Mouse (Mus musculus): ENCODE data around the gene Shisa7. TPM values are rescaled to one million over a fixed set of nuclear protein-coding genes. Genes with fewer than 3 reads are reported as not detected.
A peak's percentile ranks its signal among the peaks of the same experiment; 100 is the strongest.

The Shisa7 gene
- polyA plus RNA-seq, 1 experiment from 2014 or later = not detected

DNA sequence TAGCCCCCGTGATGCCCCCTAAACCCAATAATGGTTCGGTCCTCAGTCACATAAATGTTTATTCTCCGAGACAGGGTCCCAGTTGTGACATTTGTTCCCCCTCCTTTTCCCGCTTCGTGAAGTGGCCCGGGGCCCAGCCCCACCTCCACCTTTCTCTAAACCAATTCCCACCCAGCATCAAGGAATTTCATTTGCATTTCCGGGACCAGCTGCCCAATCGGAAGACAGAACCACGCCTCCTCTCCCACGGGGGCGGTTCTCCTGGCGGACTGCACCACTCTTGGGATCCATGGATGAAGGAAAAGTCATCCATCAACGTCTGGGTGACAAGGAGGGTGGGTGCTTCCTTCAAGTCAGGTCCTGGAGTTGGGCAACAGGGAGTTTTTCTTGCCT, 417 bp upstream of the Shisa7 start:
- H3K27ac ChIP-seq (ENCODE audit: poor library complexity, severe bottlenecking) = no peak overlapping the region
- WGBS = 1% methylated on average over 13 of the region's 13 CpGs
- peaks cover 13% of the 10 kb centered on the region; the same call in 1 of the 2 replicates for H3K9me3 ChIP-seq (replicated peaks)
- peak overlapping the region; percentile 43 for H3K4me3 ChIP-seq
- ATAC-seq (ENCODE audit: insufficient number of reproducible peaks, low FRiP score) = no peak; the same call in 1 of the 2 replicates
- no peak overlapping the region for H3K9ac ChIP-seq
- peak overlapping the region; percentile 73 for H3K4me2 ChIP-seq
- H3K36me3 ChIP-seq = no peaks in the 10 kb centered on the region
- H3K4me1 ChIP-seq (replicated peaks) = peaks cover 26% of the 10 kb centered on the region
- H3K27me3 ChIP-seq (replicated peaks) = peaks cover 91% of the 10 kb centered on the region

DNA sequence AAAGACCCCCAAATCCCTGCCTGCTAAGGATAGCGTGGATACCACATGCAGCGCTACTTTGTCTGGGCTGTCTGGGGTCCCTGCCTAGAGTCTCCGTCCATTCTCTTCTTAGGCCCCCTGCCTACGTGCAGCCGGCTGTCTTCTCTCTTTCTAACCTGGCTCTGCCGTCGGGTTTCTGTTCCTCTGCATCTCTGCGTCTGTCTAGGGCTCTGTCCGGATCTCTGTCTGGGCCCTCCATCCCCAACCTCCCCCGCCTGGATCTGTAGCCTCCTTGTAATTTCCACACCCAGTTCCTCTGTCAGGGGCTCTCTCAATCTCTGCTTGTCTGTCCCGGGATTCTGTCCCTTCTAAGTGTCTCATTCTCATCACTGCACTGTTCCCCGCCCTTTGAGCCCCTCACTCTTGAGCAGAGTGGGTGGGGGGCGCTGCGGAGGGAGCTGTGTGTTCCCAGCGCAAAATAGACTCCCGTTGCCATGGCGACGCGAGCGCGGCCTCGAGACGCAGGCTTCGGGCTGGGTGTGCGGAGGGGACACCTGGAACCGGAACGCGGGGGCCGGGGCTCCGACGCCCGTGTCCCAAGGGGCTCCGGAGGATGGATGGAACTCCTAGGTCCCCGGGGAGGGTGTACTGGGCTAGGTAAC, 772 bp downstream of the Shisa7 start:
- Histone ChIP-seq H3K27ac (ENCODE audit: poor library complexity, severe bottlenecking) (no peak overlapping the region), H3K4me1 (replicated peaks) (peaks cover 26% of the 10 kb centered on the region), H3K4me3 (peak overlapping the region; percentile 43), H3K27me3 (replicated peaks) (peaks cover 93% of the 10 kb centered on the region), H3K9me3 (replicated peaks) (peaks cover 13% of the 10 kb centered on the region; the same call in 1 of the 2 replicates), H3K9ac (peak overlapping the region; percentile 23; the same call in 1 of the 2 replicates), H3K4me2 (peak overlapping the region; percentile 73), H3K36me3 (no peaks in the 10 kb centered on the region)
- WGBS = under 1% methylated on average over 34 of the region's 34 CpGs
- ATAC-seq (ENCODE audit: insufficient number of reproducible peaks, low FRiP score) = 0 out of 2 replicates have a peak, but pooled peaks have one; percentile 41

DNA sequence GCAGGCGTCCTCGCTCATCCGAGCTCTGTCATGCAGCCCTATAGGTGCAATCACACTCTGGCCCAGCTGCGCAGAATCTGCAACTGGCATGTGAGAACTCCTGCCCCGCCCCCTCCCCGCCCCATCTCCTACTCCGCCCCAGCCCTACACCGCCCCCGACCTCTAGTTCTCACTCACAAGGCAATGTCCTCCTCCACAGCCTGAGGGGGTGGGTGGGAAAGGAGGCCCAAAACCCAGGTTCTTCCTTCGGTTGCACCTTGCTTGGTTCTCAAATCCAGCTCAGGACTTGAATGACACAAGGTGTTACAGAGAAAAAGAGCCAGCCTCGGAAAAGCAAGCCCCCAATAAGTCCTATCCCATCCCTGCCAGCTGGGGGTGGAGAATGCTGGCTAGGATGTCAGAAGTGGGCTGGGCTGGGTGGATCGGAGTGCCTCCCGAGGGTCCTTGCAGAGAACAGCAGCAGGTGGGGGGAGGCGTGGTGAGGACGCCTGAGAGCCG, 1.8 kb downstream of the Shisa7 start:
- Histone ChIP-seq H3K9me3 (replicated peaks) (peaks cover 13% of the 10 kb centered on the region; the same call in 1 of the 2 replicates), H3K36me3 (no peaks in the 10 kb centered on the region), H3K4me2 (peak overlapping the region; percentile 73), H3K27ac (ENCODE audit: poor library complexity, severe bottlenecking) (no peak overlapping the region), H3K9ac (0 out of 2 replicates have a peak overlapping the region, but pooled peaks have one; percentile 25), H3K4me1 (replicated peaks) (peaks cover 29% of the 10 kb centered on the region), H3K4me3 (peak overlapping the region; percentile 24), H3K27me3 (replicated peaks) (peaks cover 97% of the 10 kb centered on the region)
- no peak for ATAC-seq (ENCODE audit: insufficient number of reproducible peaks, low FRiP score)
- WGBS = 2% methylated on average over 16 of the region's 16 CpGs

DNA sequence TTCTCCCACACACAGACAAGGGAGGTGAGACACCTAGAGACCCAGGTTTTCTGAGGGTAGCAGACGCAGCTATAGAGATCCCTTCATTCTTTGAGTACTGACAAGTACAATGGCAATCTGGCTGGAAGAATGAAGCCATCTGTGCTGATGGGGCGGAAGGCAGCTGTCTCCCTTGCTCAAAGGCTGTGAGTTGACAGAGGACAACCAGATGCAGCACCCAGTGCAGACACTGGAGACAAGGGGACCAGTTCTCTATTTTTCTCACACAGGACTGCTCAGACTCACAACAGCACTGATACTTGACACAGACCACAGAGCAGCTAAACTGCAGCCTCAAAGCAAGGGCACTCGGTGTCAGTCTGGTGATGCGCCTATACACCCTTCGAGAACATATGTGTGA, 2.4 kb downstream of the Shisa7 start:
- 57% methylated on average over 5 of the region's 5 CpGs for WGBS
- no peak overlapping the region for H3K9ac ChIP-seq
- peaks cover 97% of the 10 kb centered on the region for H3K27me3 ChIP-seq (replicated peaks)
- no peak overlapping the region for H3K27ac ChIP-seq (ENCODE audit: poor library complexity, severe bottlenecking)
- no peak overlapping the region for H3K4me3 ChIP-seq
- peaks cover 11% of the 10 kb centered on the region for H3K9me3 ChIP-seq (replicated peaks)
- H3K4me2 ChIP-seq = no peak overlapping the region
- ATAC-seq (ENCODE audit: insufficient number of reproducible peaks, low FRiP score) = no peak
- H3K36me3 ChIP-seq = no peaks in the 10 kb centered on the region
- peaks cover 31% of the 10 kb centered on the region for H3K4me1 ChIP-seq (replicated peaks)

DNA sequence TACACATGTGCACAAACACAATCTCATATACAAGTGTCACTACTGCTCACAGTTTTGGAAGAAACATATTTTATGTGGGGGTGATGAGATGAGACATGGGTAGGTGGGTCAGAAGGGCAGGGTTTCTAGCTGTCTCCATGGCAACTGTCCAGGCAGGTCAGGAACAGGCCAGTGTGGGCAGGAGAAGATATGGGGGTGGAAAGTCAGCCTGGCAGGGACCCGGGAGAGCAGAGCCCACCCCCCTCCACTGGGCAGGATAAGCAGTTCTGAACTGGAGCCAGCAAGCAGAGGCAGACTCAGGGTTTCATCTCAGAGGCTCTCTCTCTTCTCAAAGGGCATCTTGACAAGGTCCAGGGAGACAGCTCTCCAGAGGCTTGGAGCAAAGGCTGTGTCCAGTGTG, 6.9 kb downstream of the Shisa7 start:
- Histone ChIP-seq H3K4me1 (replicated peaks) (peaks cover 19% of the 10 kb centered on the region), H3K27me3 (replicated peaks) (peaks cover 95% of the 10 kb centered on the region), H3K27ac (ENCODE audit: poor library complexity, severe bottlenecking) (no peak overlapping the region), H3K9me3 (replicated peaks) (peaks cover 5% of the 10 kb centered on the region; the same call in 1 of the 2 replicates), H3K4me3 (no peak overlapping the region), H3K4me2 (no peak overlapping the region), H3K36me3 (no peaks in the 10 kb centered on the region), H3K9ac (no peak overlapping the region)
- ATAC-seq (ENCODE audit: insufficient number of reproducible peaks, low FRiP score) = no peak
- WGBS = 21% methylated on average over 1 of the region's 1 CpGs

DNA sequence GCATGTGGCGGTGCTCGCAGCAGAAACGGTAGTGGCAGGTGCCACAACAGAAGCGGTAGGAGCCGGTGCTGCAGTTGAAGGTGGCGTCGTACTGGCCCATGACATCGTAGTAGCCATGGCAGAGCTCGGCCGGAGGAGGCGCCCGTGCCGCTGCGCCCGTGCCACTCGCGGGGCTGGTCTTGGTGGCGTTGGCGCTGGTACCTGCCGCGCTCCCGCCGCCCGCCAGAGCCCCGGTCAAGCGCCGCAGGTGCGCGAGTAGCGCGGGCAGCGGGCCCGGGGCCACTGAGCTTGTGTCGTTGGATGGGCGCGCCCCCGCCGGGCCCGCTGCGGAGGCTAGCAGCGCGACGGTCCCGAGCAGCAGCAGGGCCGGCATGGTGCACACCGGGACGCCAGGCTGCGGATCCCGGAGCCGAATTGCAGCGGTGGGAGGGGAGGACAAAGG, 8.1 kb downstream of the Shisa7 start:
- H3K4me1 ChIP-seq (replicated peaks) = peaks cover 15% of the 10 kb centered on the region
- peak overlapping the region; percentile 62 for H3K9ac ChIP-seq
- peak overlapping the region; percentile 53 for H3K4me3 ChIP-seq
- WGBS = 2% methylated on average over 51 of the region's 51 CpGs
- peaks cover 5% of the 10 kb centered on the region; the same call in 1 of the 2 replicates for H3K9me3 ChIP-seq (replicated peaks)
- peak; percentile 49 for ATAC-seq (ENCODE audit: insufficient number of reproducible peaks, low FRiP score)
- peak overlapping the region; percentile 89 for H3K4me2 ChIP-seq
- H3K27ac ChIP-seq (ENCODE audit: poor library complexity, severe bottlenecking) = no peak overlapping the region
- peaks cover 91% of the 10 kb centered on the region for H3K27me3 ChIP-seq (replicated peaks)
- H3K36me3 ChIP-seq = no peaks in the 10 kb centered on the region

DNA sequence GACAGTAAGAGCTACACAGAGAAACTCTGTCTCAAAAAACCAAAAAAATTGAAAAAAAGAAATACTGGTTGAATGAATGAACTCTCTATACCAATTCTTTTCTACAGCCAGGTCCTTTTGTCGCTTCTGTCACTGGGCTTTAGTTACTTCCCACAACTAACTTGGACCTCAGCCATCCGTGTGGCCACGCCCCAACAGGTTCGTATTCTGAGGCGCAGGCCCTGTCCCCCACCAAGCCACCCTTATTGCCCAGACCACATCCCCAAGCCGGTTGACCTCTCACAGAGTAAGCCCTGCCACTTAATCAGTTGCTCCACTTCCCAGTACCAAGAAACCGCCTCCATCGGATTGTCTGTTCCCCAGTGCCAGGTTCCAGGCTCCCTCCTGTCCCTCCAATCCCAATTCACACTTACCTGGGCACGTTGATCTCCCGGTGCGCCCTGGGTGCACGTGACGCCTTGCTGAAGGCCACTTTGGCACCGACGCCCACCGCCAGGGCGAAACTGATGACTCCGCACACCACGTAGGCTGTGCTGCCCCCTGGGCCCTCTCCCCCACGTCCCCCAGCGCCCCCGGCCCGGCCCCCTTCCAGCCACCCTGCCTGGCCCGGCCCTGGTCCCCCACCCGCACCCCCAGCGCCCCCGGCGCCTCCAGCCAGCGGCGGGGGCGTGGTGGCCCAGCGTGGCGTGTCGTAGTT, 8.7 kb downstream of the Shisa7 start:
- no peak overlapping the region for H3K27ac ChIP-seq (ENCODE audit: poor library complexity, severe bottlenecking)
- peak; percentile 36; the same call in 1 of the 2 replicates for ATAC-seq (ENCODE audit: insufficient number of reproducible peaks, low FRiP score)

DNA sequence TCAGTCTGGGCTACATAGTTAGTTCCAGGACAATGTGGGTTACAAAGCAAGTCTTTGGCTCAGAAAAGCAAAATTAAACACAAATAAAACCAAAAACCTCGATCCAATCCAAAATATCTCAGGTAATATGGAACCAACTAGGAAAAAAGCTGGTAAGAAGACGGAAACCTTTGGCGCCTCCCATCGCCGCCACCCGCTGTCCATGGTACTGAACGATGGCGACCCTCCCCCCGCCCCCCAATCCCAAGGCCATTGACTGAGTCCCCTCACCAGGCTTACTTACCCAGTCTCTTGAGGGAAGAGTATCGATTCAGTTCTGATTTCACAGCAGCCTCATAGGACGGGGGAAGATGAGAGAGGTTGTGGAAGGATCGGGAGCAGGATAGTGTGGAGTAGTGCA, 14.0 kb downstream of the Shisa7 start:
- ATAC-seq (ENCODE audit: insufficient number of reproducible peaks, low FRiP score) = no peak
- WGBS = 3% methylated on average over 12 of the region's 12 CpGs
- Histone ChIP-seq H3K27ac (ENCODE audit: poor library complexity, severe bottlenecking) (no peak overlapping the region), H3K9ac (no peak overlapping the region), H3K4me1 (replicated peaks) (no peaks in the 10 kb centered on the region), H3K4me2 (no peak overlapping the region), H3K27me3 (replicated peaks) (peaks cover 61% of the 10 kb centered on the region), H3K36me3 (no peaks in the 10 kb centered on the region), H3K9me3 (replicated peaks) (no peaks in the 10 kb centered on the region), H3K4me3 (no peak overlapping the region)

More for the DNA sequence above, 8.7 kb downstream of the Shisa7 start:
- peak overlapping the region; percentile 62 for H3K9ac ChIP-seq
- peak overlapping the region; percentile 53 for H3K4me3 ChIP-seq
- H3K4me2 ChIP-seq = peak overlapping the region; percentile 89
- WGBS = 6% methylated on average over 34 of the region's 34 CpGs
- no peaks in the 10 kb centered on the region for H3K36me3 ChIP-seq
- peaks cover 15% of the 10 kb centered on the region for H3K4me1 ChIP-seq (replicated peaks)
- peaks cover 91% of the 10 kb centered on the region for H3K27me3 ChIP-seq (replicated peaks)
- peaks cover 5% of the 10 kb centered on the region; the same call in 1 of the 2 replicates for H3K9me3 ChIP-seq (replicated peaks)

DNA sequence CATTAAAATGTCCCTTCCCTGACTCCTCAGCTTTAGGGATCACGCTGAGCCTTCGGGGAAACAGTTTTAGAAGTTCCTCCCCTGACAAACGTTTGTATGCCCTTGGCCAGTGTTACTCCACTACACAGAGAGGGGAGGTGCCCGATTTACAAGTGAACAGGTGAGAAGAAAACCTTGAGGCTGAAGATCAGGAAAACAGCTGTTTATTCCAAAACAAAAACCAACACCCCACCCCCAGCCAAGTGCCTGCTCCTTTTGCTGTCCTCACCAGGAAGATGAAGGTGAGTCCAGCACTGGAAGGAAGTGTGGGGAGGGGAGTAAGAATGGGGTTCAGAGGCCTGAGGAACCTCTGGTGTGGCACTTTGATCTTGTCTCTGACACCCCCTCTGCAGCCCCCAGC, 19.1 kb downstream of the Shisa7 start:
- Histone ChIP-seq H3K4me2 (no peak overlapping the region), H3K36me3 (no peaks in the 10 kb centered on the region), H3K27me3 (replicated peaks) (peaks cover 17% of the 10 kb centered on the region), H3K4me3 (no peak overlapping the region), H3K27ac (ENCODE audit: poor library complexity, severe bottlenecking) (no peak overlapping the region), H3K4me1 (replicated peaks) (peaks cover 16% of the 10 kb centered on the region; the same call in 1 of the 2 replicates), H3K9ac (no peak overlapping the region), H3K9me3 (replicated peaks) (no peaks in the 10 kb centered on the region)
- 46% methylated on average over 4 of the region's 4 CpGs for WGBS
- no peak for ATAC-seq (ENCODE audit: insufficient number of reproducible peaks, low FRiP score)

DNA sequence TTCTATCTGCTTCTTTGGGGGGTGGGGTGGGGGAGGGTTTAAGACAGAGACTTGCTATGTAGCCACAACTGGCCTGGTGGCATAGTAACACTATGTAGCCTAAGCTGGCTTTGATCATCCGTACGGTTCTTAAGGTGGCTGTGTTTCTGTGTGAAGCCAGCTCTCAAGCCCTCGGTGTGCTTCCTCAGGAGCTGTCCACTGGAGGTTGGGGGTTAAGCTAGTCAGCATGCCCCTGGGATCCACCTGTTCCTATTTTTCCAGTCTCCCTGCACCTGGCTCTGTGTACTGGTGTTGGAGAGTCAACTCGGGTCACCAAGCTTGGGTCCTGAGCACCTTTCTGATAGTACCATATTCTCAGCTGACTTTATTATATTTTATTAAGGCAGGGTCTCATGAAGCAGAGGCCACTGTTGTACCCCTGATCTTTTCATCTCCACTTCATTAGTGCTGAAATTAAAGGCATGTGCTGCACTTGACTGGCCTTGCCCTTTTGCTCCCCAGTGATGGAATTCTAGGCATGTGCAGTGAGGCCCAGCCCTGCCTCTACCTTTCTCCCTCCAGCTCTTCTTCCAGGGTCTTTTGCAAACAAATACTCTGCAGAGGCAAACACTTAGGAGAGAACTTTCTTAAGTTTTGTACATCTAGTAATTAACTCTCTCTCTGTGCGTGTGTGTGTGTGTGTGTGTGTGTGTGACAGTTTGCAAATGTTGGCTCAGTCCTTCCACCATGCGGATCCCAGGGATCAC, 22.2 kb downstream of the Shisa7 start:
- Histone ChIP-seq H3K27ac (ENCODE audit: poor library complexity, severe bottlenecking) (no peak overlapping the region), H3K36me3 (no peaks in the 10 kb centered on the region), H3K4me2 (no peak overlapping the region), H3K27me3 (replicated peaks) (peaks cover 3% of the 10 kb centered on the region; the same call in 1 of the 2 replicates), H3K9ac (no peak overlapping the region), H3K4me1 (replicated peaks) (peaks cover 16% of the 10 kb centered on the region; the same call in 1 of the 2 replicates), H3K9me3 (replicated peaks) (no peaks in the 10 kb centered on the region), H3K4me3 (no peak overlapping the region)
- 62% methylated on average over 6 of the region's 6 CpGs for WGBS
- no peak for ATAC-seq (ENCODE audit: insufficient number of reproducible peaks, low FRiP score)

Data from heart, embryonic 12.5 days (tissue).